ENCODE assay signal across 8 mouse cellular contexts in the genomic region with DNA sequence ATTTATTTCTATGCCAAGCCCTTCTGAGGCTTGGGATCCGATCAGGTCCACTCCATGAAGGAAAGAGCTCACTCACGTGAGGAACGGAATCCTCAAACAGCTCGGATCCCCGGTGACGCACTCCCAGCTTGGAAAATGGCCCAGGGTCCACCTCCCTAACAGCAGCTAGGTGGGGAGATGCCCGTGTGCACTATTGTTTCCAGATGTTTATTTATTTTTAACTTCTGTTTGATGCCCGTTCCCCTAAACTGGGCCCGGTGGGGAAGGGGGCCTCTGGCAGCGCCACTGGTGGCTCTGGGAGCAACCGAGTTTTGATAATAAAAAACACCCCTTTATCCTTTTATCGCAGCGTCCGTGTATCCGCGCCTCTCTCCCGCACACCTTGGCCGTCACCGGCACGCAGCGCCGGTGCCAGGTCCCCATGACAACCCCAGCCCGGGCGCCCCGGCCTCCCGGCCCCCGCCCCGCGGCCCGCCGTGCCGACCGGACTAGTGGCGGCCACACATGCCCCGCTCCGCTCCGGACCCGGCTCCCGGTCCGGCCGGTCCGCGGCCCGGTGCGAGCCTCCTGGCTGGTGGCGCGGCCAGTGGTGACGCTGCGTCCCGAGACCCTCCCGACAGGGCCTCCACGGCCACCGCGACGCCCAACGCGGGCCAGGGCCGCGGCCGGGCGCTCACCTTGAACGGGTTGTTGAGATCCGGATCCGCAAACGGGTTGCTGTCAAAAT. TPM values are rescaled to one million over a fixed set of nuclear protein-coding genes. Genes with fewer than 3 reads are reported as not detected.
DNase-seq lines count a peak whose midpoint lies in the region; ATAC-seq and TF ChIP-seq lines count a peak whose summit lies in the region.

No protein-coding gene starts in this region.

- intact Hi-C loops in left cerebral cortex, postnatal 25 days (cut with DNase I) = loop anchor here (2.0 kb wide), 1 partner anchor 74 kb away; a partner anchor contains a TSS

- H3K36me3 ChIP-seq in hindbrain, embryonic 10.5 days = no peaks in the 10 kb centered on the region
- H3K36me3 ChIP-seq in small intestine, adult 2 months (ENCODE audit: control insufficient read depth, insufficient read depth, low read length) = no peaks in the 10 kb centered on the region

- no peak for TF ChIP-seq POLR2A in small intestine, adult 2 months (IDR thresholded peaks at IDR 0.05; ENCODE audit: low read depth, low read length)

- H3K4me3 ChIP-seq in hindbrain, embryonic 10.5 days = peak overlapping the region; percentile 89
- H3K4me3 ChIP-seq in small intestine, adult 2 months (ENCODE audit: low read depth, low read length) = peak overlapping the region; percentile 88

- DNase-seq in embryo, embryonic 10 days (ENCODE audit: low spot score) = peak; percentile 67
- no peak for DNase-seq in embryo, embryonic 9.5 days (ENCODE audit: extremely low spot score)
- peak; percentile 66 for DNase-seq in brain, adult 2 months (ENCODE audit: low read depth, low spot score)
- DNase-seq in fibroblast of lung, adult 2 months (ENCODE audit: low read depth) = peak; percentile 27
- no peak for DNase-seq in hindbrain, embryonic 10.5 days (ENCODE audit: low spot score)
- peak; percentile 30 to 33 for DNase-seq in left cerebral cortex, postnatal 25 days (ENCODE audit: low spot score in 2 of 2)

- TF ChIP-seq CTCF in small intestine, adult 2 months (IDR thresholded peaks at IDR 0.05; ENCODE audit: extremely low read depth, insufficient read length, insufficient replicate concordance, low read depth, low read length) = no peak

- peak overlapping the region; percentile 91 for H3K27ac ChIP-seq in hindbrain, embryonic 10.5 days
- H3K27ac ChIP-seq in small intestine, adult 2 months (ENCODE audit: insufficient read depth, low read depth, low read length) = peak overlapping the region; percentile 50

- ATAC-seq in megakaryocyte, adult 5-6 weeks (ENCODE audit: poor library complexity, severe bottlenecking) = peak; percentile 28

- under 1% methylated on average over 65 of the region's 65 CpGs for WGBS in hindbrain, embryonic 10.5 days
- 2% methylated on average over 64 of the region's 65 CpGs for WGBS in small intestine, adult 2 months

- H3K27me3 ChIP-seq in hindbrain, embryonic 10.5 days (ENCODE audit: insufficient read depth, poor library complexity, severe bottlenecking) = peaks cover 5% of the 10 kb centered on the region; the same call in 1 of the 2 replicates
- no peaks in the 10 kb centered on the region for H3K27me3 ChIP-seq in small intestine, adult 2 months (ENCODE audit: control insufficient read depth, insufficient read depth, low read length)

- peaks cover 16% of the 10 kb centered on the region for H3K4me1 ChIP-seq in hindbrain, embryonic 10.5 days (replicated peaks)
- no peaks in the 10 kb centered on the region for H3K4me1 ChIP-seq in small intestine, adult 2 months (ENCODE audit: control insufficient read depth, insufficient read depth, insufficient read length, low read length)

- H3K9me3 ChIP-seq in hindbrain, embryonic 10.5 days = no peaks in the 10 kb centered on the region

RNA-seq across cellular contexts. Expression of a gene that starts 1.0 kb away (rescaled TPM):
- polyA plus RNA-seq in hindbrain, embryonic 10.5 days (2016; fragmentation: Nextera tagmentation; extraction: Ambion mirVana) = 26.6 and 33.1 TPM in 2 replicates
- total RNA-seq in left cerebral cortex, postnatal 25 days (2021) = 100 to 1,000 TPM; 181 to 184 TPM
- 14.0 and 14.4 TPM in 2 replicates for total RNA-seq in megakaryocyte, adult 5-6 weeks (2015)
- total RNA-seq in megakaryocyte, adult 5-6 weeks (2017) = 6.8 and 7.3 TPM in 2 replicates
- 5.7 and 7.9 TPM in 2 replicates for polyA plus RNA-seq in small intestine, adult 2 months (2012; rRNA removed)

Comparison
In these comparisons a context has a peak if more than half of its experiments do, and no peak if none do; other contexts are left out.
1. DNase-seq: peak in embryo, embryonic 10 days (single experiment), brain, adult 2 months (single experiment), fibroblast of lung, adult 2 months (single experiment) and left cerebral cortex, postnatal 25 days (2 of 2); none in embryo, embryonic 9.5 days (single experiment) and hindbrain, embryonic 10.5 days (single experiment).
2. RNA of a gene that starts 1.0 kb away (total RNA-seq): 181 to 184 TPM in left cerebral cortex, postnatal 25 days; 6.8 to 14.4 TPM in megakaryocyte, adult 5-6 weeks; every median in the first group is over 10 times any median in the second.